Mouse (Mus musculus) gastrocnemius, postnatal 14 days (tissue): ENCODE measurements around the gene Olfr1449. TPM values are rescaled to one million over a fixed set of nuclear protein-coding genes. Genes with fewer than 3 reads are reported as not detected.
"Not testable (repeated sequence)": the region's sequence is repeated elsewhere in the genome, so short reads cannot be mapped to it uniquely, and the experiment has no call there.

Source experiments
- DNase-seq: peaks from one replicate; pipeline ENCODE4 v3.0.0; 2021; ENCODE audit warnings: mixed read lengths
- intact Hi-C: fragments of 180-260 bp; cut with DNase I; formaldehyde crosslinking; loops from one replicate; pipeline ENCODE4 v1.15.1; 2025; ENCODE audit warnings: low total_unique reads
- long read RNA-seq, 2 experiments: library from polyadenylated mRNA; stranded (forward); transcript quantifications; one replicate each; pipeline ENCODE4 v2.0.0; 2021
- total RNA-seq, 2 experiments: library from RNA; stranded (reverse); gene quantifications; 2 replicates each; pipeline ENCODE4 v1.2.3; 2021

Gene Olfr1449
- total RNA-seq: not detected
- long read RNA-seq, experiment 1: 0 reads
- long read RNA-seq, experiment 2: 0 reads

DNA sequence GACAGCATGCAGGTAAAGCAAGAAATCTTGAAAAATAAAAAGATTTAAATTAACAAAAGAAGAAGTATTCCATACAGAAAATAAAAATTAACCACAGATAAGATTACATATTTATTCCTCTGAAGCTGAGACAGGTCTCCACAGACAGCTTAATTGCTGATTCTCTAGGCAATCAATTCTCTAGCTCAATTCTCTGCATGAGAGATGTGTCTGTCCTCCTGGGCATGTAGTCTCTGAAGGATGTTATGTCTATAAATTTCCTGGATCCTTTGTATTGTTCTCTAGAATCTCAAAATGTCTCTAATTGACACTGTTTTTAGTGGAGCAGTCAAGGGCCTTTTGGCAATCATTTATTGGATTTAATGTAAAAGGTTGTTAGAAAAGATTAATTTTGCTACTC lies at the start of gene Olfr1449:
Gene Olfr1449 (plus strand): TSS at position 301 of the 400 bp plus-strand sequence.
- intact Hi-C loops: no loop called here
- DNase-seq: no peak

DNA sequence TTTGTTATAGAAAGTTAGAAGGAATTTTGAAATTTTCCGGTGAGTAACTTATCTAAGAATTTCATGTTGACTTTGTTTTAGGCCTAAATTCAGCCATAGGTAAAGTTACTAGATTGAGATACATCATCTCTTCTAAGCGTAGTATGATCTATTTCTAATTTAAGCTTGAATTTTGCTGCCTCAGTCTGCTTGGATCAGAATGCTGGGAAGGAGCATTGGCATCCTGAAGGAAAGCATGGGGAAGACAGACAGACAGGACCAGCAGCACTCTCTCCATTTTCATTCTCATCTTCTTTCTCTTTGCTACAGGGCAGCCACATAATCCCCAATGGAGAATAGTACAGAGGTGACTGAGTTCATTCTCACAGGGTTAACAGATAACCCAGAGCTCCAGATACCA lies 47.1 kb upstream of the Olfr1449 start, which contains the start of gene Olfr1445:
Gene Olfr1445 (plus strand): TSS at position 301 of the 400 bp plus-strand sequence.
- no peak for DNase-seq
- intact Hi-C loops: no loop called here

DNA sequence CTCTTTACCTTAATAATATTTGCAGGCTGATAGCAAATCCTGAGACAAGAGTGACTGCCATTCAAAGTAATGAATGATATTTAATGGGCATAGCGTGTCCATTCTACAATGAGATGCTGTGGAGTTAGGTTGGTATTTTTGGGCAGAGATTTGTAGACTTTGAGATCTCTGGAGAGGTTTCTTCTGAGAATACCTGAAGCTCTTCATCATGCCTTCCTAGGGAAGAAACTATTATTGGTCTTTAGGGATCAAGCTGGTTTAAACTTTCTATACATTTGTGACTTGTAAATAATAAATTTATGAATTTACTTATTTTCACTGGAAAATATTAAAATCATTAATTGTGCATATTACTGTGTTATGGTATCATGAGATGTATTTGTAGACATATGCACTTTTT lies 37.2 kb upstream of the Olfr1449 start, which contains the start of gene Olfr1446:
Gene Olfr1446 (minus strand): TSS at position 101 of the 400 bp plus-strand sequence.
- no peak for DNase-seq

GRCm38 (mm10) chr19:12903643-12904042 lies 27.0 kb upstream of the Olfr1449 start, which contains the start of gene Olfr1447:
Olfr1447 (minus strand) TSS chr19:12903743.
- DNase-seq: no peak
- intact Hi-C loops: no loop called here

More for the DNA sequence above, 37.2 kb upstream of the Olfr1449 start, which contains the start of gene Olfr1446:
- intact Hi-C loops: no loop called here

GRCm38 (mm10) chr19:12924319-12924718 lies 6.3 kb upstream of the Olfr1449 start, which contains the start of gene Olfr1448:
Olfr1448 (minus strand) TSS chr19:12924419.
- intact Hi-C loops: no loop called here

GRCm38 (mm10) chr19:12949958-12950357 lies 19.3 kb downstream of the Olfr1449 start, which contains the start of gene Olfr1450:
Olfr1450 (plus strand) TSS chr19:12950258.
- no peak for DNase-seq
- intact Hi-C loops: no loop called here

More at GRCm38 (mm10) chr19:12924319-12924718, 6.3 kb upstream of the Olfr1449 start, which contains the start of gene Olfr1448:
- DNase-seq: no peak

GRCm38 (mm10) chr19:12970082-12970481 lies 39.4 kb downstream of the Olfr1449 start:
- intact Hi-C loops, DNase-seq: not testable (repeated sequence)

Other genes with a start within 250 kb of the Olfr1449 start
- not detected for gene Keg1, start 235.1 kb upstream of the Olfr1449 start, total RNA-seq
- gene Cntf, start 165.2 kb upstream of the Olfr1449 start, total RNA-seq: 1 to 10 TPM; 2.3 to 4.3 TPM
- 10 to 100 TPM; 61.0 to 64.6 TPM for gene Zfp91, start 134.7 kb upstream of the Olfr1449 start, total RNA-seq
- under 1 TPM; 0.49 to 0.68 TPM for gene Lpxn, start 134.6 kb upstream of the Olfr1449 start, total RNA-seq
- gene Gm5244, start 84.2 kb upstream of the Olfr1449 start, total RNA-seq: not detected
- gene Olfr1444, start 73.6 kb upstream of the Olfr1449 start, total RNA-seq: not detected
- gene Olfr1445, start 47.0 kb upstream of the Olfr1449 start, total RNA-seq: not detected
- not detected for gene Olfr1446, start 37.3 kb upstream of the Olfr1449 start, total RNA-seq
- not detected for gene Olfr1447, start 27.1 kb upstream of the Olfr1449 start, total RNA-seq
- gene Olfr1448, start 6.4 kb upstream of the Olfr1449 start, total RNA-seq: not detected
- not detected for gene Olfr1450, start 19.4 kb downstream of the Olfr1449 start, total RNA-seq
- not detected for gene Olfr1451, start 64.2 kb downstream of the Olfr1449 start, total RNA-seq
- gene Olfr1453, start 97.5 kb downstream of the Olfr1449 start, total RNA-seq: not detected
- not detected for gene Olfr1454, start 129.8 kb downstream of the Olfr1449 start, total RNA-seq
- gene Olfr1457, start 167.1 kb downstream of the Olfr1449 start, total RNA-seq: not detected
- gene Olfr1458, start 175.9 kb downstream of the Olfr1449 start, total RNA-seq: not detected
- under 1 TPM in 1 of 2 experiments, not detected in 1; 0.02 TPM for gene Olfr1459, start 218.7 kb downstream of the Olfr1449 start, total RNA-seq
- not detected for gene Olfr1461, start 232.2 kb downstream of the Olfr1449 start, total RNA-seq